Mouse (Mus musculus): ENCODE measurements at regions not wholly inside any gene's neighbourhood (a gene's known extent, or its start where the extent isn't known, plus 50 kb on each side); places are given as distances from the start of the nearest gene placed in this dataset.
"Not testable (repeated sequence)": the region's sequence is repeated elsewhere in the genome, so short reads cannot be mapped to it uniquely, and the experiment has no call there.

DNA sequence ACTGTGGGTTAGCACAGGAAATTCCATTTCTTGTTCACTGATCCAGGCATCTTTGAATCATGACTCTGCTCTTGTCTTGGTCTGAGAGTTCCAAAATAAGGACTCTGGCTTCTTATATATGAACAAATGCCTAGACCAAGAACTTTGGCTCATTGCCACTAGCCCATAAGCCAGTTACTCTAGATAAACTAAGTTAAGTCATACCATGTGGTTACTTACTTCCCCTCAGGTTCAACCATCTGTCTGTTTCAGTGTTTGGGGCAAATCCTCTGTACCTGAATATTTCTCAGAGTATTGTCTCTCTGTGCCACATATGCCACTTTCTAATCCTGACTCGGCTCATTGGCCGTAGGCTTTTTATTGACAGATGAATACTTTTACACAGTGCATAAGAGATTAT, 454.7 kb upstream of the Tbl1xr1 start:
- no peak for DNase-seq (ENCODE audit: low read depth, low spot score)

DNA sequence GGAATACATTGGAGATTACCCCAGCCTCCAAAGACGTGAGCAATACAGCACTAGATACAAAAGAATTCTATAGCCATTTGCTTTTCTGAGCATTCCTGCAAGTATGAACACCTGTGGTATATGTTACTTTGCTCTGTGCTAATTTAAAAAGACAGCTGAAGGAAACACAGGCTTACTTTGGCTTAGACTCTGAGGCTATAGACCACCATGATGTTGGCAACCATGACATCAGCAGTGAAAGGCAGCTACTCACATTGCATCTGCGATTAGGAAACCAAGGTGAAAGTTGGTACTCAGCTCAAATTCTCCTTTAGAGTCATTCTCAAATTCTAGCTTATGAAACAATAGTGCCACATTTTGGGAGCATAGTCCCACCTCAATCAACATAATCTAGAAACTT, 451.4 kb upstream of the Tbl1xr1 start:
- DNase-seq (ENCODE audit: low read depth, low spot score): no peak

DNA sequence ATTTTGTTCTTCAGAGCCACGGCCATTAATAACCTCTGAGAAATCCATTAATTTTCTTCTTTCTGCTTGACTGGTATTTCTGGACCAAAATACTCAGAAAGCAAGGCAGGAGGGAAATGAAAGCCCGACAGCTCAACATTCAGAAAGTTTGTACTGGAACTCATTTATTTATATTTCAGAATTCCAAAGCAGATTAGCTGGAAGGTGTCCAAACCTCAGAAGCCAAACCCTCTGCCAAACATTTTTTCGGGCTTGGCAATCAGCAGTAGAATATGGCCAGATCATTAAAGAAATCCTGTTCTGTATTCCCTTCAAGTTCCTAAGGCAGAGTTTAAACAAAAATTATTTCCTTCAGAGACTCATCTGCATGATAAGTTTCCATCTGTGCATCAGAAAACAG, 450.4 kb upstream of the Tbl1xr1 start:
- DNase-seq (ENCODE audit: low read depth, low spot score): no peak

DNA sequence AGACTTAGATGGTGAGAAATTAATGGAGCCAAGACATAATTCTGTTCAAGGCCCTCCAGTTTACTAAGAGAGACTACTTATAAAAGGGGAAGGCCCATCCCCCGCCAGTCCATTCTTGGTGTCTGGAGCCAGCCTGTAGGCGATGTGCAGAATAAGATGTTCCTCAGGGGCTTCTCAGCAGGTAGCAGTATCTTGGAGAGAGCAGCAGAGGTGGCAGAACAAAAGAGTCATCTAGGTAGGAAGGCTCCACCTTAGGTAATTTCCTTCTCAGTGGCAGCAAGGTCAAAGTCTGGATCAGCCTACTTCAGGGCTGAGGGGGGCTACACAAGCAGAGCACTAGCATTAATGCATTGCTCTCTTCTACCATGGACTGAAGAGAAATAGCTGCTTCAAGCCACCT, 449.4 kb upstream of the Tbl1xr1 start:
- DNase-seq (ENCODE audit: low read depth, low spot score): not testable (repeated sequence)

DNA sequence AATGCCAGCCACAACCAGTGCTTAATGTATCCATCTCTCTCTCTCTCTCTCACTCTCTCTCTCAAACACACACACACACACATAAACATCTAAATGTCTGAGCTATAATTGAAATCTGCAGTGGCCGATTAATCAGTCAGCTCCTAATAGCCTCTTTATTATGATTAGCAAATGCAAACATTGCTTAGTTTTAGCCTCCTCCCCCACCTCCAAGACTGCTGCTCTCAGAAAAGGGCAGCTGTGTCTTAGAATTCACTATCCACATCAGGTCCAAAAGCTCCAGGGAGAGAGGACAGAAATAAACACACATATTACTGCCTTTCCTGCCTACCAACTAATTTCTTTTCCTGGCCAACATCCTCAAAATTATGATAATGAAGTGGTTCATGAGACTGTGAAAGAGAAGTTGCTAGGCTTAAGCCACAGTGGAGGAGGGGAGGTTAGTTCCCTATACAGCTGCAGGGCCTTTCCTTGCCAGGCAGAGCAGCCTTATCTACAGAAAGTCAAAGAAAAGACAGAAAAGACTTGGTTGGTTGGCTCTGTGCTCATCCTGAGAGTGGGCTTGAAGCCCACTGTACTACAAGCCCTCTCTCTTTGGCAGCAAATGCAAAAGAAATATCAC, 442.7 kb upstream of the Tbl1xr1 start:
- no peak for DNase-seq (ENCODE audit: low read depth, low spot score)

DNA sequence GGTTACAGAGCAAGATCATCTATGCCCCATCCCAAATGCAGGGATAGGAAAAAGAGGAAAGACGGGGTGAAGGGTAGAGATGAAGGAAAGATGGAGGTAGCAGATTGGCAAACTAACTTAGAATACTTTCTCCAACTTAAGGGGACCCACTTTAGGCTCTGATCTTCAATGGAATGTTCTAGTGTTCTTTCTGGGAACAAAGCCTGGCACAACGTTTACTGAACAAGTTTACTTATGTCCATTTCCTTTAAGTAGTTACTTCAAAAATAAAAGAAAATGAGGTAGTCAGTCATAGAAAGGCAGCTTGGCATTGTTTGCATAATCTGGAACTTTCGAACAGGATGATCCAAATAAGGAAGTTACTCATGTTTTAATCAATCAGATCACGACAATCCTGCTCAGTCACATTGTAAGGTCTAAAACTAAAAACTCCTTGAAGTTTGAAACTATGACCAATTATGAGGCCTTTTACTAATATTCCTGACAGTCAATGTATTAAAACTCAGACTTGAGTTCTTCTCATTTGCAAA, 441.7 kb upstream of the Tbl1xr1 start:
- DNase-seq (ENCODE audit: low read depth, low spot score): no peak

DNA sequence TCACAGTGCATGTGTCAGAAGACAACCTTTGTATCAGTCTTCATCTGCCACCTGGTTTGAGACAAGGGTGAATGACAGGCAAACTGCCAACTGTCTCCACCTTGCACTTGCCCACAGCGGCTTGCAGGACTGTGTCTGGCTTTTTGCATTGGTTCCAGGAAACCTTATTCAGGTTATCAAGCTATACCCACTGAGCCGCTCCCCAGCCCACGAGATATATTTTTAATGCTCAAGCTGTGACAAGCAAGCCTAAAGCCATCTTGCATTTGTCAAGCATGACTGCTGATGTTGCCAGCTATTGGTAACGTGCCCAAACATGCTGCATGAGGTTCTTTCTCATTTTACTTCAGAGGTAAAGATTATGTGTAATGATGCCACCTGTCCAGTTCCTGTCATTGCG, 437.6 kb upstream of the Tbl1xr1 start:
- no peak for DNase-seq (ENCODE audit: low read depth, low spot score)

DNA sequence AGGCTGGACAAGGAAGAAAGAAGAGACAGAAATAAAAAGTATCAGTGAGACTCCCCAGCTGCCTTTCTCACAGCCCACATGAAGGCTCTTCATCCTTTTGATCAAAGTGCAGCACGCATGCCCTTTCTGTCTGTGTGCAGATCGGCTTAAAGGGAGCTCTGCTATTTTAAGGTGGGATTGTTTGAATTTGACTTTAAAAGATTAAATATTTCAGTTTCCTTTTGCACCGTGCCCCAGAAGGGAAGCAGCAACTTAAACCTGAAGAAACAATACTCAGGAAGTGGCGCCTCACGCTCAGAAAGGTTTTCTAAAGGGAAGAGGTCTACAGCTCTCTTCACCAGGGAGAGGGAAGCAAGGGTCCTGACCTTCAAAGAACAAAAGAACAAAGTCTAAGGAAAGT, 436.9 kb upstream of the Tbl1xr1 start:
- no peak for DNase-seq (ENCODE audit: low read depth, low spot score)

DNA sequence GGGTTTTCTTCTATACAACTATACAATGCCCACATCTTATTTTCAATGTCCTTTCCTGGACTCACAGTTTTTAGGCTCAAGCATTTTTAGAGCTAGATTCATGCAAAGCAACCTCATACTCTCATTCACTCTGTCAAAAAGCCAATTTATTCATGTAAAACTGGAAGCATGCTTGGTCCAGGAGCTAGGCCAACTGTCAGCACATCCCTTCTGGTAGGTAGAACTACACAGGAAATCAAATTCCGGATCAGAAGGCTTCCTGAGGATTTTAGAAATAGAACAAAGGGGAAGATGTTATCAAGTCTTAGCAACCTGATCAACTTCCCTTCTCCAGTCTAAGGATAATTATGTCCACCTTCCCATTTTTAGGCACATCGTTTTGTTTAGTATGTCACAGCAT, 432.4 kb upstream of the Tbl1xr1 start:
- no peak for DNase-seq (ENCODE audit: low read depth, low spot score)

DNA sequence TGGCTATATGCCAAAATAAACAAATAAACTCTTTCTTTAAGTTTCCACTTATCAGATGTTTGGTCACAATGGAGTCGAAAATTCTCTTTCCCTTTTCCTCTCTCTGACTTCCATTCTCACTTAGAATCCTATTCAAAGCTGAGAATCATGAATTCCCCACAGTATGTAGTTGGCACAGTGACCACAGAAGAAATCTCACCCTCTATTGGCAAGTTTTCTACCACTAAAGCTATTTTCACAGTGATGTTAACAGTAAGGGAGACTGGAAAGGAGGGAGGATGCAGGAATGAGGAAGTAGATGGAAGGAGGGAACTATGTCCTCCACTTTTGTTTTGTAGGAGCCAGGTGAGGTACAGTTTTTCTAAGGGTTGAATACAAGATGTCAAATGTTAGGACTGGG, 431.2 kb upstream of the Tbl1xr1 start:
- DNase-seq (ENCODE audit: low read depth, low spot score): no peak

DNA sequence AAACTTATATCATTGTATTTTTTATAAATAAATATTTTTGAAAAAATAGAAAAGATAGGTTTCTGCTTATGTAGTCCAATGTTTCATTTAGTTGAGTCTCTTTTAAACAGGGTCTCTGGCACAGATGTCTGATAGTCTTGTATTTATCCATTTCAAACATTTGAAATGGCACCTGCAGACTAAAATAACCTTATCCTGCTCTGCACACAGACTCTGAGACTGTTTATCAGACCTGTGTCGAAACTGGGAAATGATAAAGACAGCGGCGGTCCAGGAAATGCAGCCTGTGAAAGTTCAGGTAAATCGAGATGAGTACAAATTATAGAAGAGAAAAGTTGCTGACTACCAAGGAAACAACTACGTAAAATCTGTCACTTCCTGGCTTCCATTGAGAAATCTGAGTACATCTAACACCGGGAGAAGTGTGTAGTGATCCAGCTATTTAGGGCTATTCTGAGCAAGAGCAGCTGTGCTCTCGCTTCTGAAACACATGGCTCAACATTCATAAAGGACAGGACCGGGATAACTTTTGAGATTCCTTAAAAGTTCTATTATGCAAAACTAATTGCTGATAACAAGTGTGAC, 426.5 kb upstream of the Tbl1xr1 start:
- no peak for DNase-seq (ENCODE audit: low read depth, low spot score)

DNA sequence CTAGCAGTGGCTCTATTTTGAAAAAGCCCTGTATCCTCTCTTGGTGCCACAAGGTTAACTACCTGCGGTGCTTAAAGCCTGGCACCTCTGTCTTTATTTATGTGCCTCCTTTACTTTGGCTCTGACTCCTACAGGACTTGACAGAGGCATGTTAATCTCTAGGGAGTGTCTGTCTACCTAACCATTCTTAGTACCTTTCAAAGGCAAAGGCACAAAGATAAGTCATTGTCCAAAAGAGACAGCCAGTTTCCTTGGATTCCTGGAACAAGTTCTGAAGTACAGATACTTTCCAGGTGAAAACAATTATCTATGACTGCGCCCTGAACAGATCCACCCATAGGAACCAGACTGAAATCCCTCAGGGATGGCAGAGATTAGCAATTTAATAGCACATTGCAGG, 421.2 kb upstream of the Tbl1xr1 start:
- DNase-seq (ENCODE audit: low read depth, low spot score): no peak

DNA sequence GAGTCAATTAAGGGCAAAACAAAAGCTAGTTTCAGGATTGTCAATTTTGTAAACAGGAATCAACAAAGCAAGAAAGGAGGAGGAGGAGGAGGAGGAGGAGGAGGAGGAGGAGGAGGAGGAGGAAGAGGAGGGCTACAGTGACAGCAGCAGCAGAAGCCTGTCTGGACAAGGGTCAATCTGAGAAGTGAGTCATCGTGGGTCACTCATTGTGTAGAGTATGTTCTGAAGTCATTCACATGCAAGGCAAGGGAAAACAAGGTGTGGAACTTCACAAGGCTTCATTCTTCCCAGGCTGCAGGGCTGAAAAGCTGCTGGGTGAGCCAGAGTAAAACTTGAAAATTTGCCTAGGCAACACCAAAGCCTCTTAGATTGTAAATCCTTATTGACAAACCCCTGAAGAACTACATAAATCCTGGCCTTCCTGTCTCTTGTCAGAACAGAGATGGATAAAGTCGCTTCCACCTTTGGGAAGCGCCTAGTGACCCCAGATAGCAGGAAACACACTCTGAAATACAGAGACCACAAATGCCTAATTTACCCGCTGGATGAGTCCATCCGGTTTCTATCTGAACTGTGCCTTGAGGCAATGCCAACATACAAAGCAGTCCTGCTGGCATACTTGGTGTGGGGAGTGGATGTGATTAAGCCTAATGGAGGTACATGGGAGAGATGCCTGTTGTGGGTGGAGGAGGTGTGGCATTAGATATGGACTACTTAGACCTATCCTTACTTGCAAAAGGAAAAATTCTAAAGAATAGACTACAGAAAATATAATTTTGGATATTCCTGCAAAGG, 408.9 kb upstream of the Tbl1xr1 start:
- DNase-seq (ENCODE audit: low read depth, low spot score): no peak

DNA sequence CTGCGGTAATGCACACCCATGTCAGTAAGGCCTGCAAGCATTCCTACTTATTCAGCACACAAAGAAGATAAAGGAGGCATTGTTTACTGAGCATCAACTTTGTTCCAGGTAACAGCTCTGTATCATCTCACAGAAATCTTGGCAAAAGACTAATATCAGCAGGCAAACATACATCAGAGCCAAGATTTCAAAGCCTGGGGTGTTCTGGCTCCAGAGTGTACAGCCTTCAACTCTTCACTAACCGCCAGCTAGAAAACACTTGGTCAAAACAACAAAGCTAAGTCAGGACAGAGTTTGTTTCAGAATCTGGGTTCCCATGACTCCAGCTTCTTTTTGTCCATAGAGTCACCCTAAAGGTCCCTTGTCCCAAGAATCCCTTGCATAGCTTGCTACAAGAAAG, 404.6 kb upstream of the Tbl1xr1 start:
- no peak for DNase-seq (ENCODE audit: low read depth, low spot score)

DNA sequence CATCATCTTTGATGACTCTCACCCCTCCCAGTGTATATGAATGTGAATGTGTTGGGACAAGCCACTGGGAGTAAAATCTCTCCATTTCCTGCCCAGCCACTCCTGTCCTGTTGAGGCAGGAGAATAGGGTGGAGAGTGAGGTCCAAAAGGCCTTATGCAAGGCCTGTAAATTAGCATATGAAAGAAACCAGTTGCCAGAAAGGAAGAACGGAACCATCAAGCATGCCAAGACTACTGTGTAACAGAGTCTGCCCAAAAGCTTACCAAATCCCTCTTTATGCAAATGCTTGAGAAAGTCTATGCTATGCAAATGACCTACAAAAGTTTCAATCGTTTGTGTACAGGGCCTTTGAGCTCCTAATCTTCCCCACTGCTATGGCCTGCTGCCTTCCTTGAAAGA, 404.0 kb upstream of the Tbl1xr1 start:
- no peak for DNase-seq (ENCODE audit: low read depth, low spot score)

DNA sequence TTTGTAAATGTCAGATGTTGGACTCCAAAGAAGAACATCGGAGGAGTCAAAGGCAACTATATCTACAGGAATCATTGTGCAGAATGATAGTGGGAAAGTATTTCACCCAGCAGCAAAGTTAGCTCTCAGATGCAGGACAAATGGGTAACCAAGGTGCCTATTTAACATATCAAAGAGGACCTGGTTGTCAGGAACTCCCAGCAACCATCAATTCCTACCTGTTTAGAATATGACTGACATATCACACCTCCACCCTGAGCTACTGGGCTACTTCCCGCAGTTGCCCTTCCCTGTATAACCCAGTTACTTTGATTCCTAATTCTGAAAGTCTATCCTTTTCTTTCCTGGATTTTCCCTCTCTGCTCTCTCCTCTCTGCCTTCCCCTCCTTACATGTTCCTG, 403.0 kb upstream of the Tbl1xr1 start:
- DNase-seq (ENCODE audit: low read depth, low spot score): no peak

DNA sequence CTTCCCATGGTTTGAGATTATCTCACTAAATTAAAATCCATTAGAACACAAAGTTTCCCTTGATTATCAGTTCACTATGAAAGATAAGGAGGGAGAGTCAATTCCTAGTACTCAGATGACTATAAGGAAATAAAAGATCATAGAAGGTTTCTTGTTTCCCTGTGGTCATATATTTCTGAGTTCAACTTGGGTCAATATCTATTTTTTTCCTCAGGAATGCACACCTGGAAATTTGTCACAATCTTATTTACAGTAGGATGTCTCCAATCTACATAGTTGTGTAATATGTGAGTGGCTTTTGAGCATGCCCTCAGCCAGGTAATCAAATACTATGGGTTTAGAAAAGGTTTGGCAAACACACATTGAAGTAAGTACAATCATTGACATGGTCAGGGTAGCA, 398.2 kb upstream of the Tbl1xr1 start:
- DNase-seq (ENCODE audit: low read depth, low spot score): no peak

DNA sequence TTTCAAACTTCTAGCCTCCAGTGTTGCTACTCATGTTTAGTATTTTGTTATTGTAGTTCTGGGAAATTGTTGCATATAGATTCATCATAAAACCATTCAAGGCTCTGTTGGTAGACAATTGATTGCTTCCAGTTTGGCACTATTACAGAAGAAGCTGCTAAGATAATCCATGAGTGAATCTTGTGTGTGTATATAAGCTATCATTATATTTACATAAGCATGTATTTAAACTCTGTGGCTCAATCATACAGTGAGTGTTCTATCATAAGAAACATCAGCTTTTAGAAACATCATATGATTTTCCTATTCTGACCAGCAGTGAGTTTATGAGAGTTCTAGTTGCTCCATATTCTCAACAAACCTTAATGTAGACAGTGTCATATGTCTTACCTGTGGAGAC, 397.7 kb upstream of the Tbl1xr1 start:
- DNase-seq (ENCODE audit: low read depth, low spot score): no peak

DNA sequence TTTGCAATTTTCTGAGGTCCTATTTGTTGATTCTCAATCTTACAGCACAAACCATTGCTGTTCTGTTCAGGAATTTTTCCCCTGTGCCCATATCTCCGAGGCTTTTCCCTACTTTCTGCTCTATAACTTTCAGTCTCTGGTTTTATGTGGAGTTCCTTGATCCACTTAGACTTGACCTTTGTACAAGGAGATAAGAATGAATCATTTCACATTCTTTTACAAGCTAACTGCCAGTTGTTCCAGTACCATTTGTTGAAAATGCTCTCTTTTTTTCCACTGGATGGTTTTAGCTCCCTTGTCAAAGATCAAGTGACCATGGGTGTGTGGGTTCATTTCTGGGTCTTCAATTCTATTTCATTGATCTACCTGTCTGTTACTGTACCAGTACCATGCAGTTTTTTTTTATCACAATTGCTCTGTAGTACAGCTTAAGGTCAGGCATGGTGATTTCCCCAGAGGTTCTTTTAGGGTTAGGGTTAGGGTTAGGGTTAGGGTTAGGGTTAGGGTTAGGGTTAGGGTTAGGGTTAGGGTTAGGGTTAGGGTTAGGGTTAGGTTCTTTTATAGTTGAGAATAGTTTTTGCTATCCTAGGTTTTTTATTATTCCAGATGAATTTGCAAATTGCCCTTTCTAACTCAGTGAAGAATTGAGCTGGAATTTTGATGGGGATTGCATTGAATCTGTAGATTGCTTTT, 378.3 kb upstream of the Tbl1xr1 start:
- not testable (repeated sequence) for DNase-seq (ENCODE audit: low read depth, low spot score)

DNA sequence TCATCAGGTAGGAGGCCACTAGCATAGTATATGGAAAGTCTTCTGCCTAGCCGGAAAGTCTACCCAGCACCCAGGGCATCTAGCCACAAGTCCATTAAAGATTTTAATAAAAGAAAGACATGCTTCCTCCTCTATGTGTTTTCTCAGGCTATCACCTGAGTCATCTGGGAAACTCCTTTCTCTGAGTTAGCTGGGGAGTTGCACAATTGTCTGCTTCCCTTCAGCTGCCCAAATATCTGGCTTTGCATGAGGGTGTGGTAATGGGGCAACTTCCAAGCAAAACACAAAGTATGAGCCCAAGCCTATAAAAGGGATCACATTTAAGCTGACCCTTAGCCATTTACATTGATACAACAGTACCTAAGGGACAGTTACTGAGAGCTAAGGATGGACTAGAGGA, 376.9 kb upstream of the Tbl1xr1 start:
- DNase-seq (ENCODE audit: low read depth, low spot score): no peak

DNA sequence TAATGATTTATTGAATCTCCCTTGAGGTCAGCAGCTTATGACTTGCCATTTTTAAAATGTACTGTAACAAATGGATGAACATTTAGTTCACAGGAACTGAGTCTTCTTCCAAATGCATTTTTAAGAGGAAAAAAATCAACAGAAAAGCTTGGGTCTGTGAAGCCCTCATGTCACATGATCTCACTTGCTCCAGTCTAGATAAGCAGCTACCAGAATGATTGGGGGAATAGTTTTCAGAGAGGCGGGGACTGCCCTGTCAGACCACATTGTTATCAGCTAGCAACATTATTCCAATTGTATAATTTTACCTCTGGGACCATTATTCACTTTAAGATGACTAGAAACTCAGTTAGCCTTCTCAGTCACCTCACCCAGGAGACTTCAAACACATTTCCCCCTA, 376.1 kb upstream of the Tbl1xr1 start:
- no peak for DNase-seq (ENCODE audit: low read depth, low spot score)

DNA sequence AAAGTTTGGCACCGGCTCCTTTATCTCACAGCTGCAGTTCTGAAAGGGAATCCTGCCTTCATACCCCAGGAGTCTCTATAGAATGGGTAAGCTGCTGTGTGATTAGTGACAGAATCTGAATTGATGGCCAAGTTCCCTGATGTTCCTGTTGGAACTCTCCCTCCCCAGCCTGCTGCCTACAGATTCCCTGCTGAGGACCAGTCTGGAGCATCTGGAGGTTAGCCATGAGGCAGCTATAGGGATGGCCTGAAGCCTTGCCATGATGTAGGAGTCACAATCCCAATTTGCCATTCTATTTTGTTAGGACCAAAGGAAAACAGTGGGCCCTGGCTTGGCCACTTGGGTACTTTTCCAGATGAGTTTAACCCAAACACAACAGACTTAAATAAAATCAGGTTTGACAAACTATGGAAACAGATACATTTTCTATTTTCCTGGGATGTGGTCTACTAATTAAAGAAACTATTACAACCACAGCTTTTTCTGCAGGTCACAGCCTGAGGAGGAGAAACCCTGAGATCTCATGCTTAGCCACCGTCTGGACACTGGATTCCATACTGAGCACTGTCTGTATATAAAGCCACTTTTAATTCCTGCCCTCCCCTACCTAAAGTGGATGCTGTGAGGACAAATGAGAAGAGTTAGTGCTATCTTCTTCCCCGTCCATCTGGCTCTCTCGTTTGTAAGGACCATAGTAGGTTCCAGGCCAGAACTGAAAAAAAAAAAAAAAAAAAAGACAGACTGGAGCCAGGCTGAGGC, 349.5 kb upstream of the Tbl1xr1 start:
- DNase-seq (ENCODE audit: low read depth, low spot score): no peak
